Mouse (Mus musculus) 3T3-L1 (cell line): ENCODE results near the gene Per1.
A peak's percentile ranks its signal among the peaks of the same experiment; 100 is the strongest.

Experiments
- DNase-seq: peaks from one replicate; pipeline ENCODE4 v3.0.0-alpha.2; 2015; ENCODE audit warnings: low read depth, low spot score

The Per1 gene

GRCm38 (mm10) chr11:69099177-69099914, 4.3 kb downstream of the Per1 start:
- peak; percentile 80 for DNase-seq

DNA sequence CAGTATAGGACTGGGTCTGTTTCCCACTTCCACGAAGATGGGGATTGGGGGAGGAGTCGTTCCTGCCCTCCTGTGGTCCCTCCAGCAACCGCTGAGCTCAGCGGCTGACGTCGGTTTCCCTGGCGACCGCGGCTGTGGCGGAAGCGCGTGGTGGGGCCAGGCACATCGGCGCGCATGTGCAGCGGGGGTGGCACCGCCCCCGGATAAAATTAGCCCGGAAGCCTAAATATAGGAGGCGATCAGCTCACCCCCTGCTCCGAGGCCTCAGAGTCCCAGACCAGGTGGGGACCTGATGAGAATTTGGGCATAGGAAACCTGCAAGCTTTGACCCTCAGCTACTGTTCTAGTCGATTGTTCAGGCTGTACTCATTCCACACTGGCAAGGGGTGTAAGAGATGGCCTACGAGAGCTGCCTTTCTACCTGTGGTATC, 4.9 kb downstream of the Per1 start:
- DNase-seq, result peak; percentile 93

DNA sequence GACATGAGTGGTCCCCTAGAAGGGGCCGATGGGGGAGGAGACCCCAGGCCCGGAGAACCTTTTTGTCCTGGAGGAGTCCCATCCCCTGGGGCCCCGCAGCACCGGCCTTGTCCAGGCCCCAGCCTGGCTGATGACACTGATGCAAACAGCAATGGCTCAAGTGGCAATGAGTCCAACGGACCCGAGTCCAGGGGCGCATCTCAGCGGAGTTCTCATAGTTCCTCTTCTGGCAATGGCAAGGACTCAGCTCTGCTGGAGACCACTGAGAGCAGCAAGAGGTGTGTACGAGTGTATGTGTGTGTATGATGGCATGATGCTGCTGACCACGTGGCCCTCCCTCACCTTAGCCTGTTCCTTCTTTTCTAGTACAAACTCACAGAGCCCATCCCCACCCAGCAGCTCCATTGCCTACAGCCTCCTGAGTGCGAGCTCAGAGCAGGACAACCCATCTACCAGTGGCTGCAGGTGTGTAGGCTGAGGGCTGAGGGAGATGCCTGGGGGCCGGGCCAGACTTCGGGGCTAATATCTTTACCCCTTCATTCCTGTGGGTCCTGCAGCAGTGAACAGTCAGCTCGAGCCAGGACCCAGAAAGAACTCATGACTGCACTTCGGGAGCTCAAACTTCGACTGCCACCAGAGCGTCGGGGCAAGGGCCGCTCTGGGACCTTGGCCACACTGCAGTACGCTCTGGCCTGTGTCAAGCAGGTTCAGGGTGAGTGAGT, 5.8 kb downstream of the Per1 start:
- no peak for DNase-seq

DNA sequence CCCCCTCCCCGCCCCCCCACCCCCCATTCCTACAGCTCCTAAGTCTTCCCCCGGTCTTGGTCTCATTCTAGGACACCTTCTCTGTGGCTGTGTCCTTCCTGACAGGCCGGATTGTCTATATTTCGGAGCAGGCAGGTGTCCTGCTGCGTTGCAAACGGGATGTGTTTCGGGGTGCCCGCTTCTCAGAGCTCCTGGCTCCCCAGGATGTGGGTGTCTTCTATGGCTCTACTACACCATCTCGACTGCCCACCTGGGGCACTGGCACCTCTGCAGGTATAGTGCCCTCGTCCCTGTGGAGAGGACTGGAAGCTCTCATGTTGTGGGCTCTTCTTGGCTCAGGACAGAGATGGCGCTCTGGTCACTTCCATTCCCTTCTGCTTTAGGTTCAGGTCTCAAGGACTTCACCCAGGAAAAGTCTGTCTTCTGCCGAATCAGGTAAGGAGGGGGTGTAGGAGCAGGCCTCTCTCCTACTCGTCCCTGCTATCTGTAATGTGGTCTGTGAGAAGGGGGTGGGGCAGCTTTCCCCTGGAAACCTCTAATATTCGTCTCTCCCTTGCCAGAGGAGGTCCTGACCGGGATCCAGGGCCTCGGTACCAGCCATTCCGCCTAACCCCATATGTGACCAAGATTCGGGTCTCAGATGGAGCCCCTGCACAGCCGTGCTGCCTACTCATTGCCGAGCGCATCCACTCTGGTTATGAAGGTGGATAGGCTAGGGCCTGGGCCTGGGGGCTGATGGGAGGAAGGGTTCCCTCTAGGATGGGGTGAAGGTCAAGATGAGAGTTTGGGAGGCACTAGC, 6.8 kb downstream of the Per1 start:
- DNase-seq, result no peak

- peak; percentile 78 for DNase-seq
Observed at GRCm38 (mm10) chr11:69102403-69102725, 7.3 kb downstream of the Per1 start.

GRCm38 (mm10) chr11:69103121-69103520, 8.1 kb downstream of the Per1 start:
- DNase-seq, result no peak

DNA sequence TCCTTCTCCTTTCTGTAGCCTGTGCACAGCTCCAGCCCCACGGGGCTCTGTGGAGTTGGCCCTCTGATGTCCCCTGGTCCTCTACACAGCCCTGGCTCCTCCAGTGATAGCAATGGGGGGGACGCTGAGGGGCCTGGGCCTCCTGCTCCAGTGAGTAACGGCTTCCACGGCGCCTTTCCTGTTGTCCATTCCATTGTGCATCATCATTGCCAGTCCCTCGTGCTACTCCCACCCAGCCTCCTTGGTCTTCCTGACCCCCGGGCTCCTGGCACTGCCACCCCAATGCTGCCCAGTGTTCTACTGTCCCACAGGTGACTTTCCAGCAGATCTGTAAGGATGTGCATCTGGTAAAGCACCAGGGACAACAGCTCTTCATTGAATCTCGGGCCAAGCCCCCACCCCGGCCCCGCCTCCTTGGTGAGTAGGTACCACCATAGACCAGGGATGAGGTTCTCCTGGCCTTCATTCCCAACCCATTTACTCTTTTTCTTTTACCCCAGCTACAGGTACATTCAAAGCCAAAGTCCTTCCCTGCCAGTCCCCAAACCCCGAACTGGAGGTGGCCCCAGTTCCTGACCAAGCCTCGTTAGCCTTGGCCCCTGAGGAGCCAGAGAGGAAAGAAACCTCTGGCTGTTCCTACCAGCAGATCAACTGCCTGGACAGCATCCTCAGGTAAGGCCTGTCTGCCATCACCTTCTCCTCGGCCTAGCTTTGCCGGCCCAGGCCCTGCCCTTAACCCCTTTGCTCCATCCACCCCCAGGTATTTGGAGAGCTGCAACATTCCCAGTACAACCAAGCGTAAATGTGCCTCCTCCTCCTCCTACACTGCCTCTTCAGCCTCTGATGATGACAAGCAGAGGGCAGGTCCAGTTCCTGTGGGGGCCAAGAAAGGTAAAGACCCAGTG, 8.8 kb downstream of the Per1 start:
- DNase-seq, result no peak

DNA sequence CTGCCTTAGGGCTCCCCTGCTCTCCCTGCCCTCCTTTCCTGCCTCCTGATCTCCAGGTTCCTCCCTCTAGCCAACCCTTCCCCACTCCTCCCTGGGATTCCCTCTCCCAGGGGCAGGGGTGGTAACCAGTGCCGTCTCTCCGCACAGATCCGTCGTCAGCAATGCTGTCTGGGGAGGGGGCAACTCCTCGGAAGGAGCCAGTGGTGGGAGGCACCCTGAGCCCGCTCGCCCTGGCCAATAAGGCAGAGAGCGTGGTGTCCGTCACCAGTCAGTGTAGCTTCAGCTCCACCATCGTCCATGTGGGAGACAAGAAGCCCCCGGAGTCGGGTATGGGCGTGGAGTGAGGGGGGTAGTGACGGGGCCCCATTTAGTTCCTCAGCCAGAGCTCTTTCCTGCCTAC, 9.5 kb downstream of the Per1 start:
- DNase-seq, result no peak

DNA sequence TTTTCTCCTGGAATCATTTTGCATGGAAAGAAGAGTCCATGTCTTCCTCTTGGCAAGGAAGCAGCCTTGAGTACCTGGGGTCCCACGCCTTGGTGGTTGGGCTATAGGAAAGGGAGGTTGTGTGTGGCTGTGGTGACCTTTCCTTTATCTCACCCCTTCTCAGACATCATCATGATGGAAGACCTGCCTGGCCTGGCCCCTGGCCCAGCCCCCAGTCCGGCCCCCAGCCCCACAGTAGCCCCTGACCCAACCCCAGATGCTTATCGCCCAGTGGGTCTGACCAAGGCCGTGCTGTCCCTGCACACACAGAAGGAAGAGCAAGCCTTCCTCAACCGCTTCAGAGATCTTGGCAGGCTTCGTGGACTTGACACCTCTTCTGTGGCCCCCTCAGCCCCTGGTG, 10.2 kb downstream of the Per1 start:
- DNase-seq, result no peak

DNA sequence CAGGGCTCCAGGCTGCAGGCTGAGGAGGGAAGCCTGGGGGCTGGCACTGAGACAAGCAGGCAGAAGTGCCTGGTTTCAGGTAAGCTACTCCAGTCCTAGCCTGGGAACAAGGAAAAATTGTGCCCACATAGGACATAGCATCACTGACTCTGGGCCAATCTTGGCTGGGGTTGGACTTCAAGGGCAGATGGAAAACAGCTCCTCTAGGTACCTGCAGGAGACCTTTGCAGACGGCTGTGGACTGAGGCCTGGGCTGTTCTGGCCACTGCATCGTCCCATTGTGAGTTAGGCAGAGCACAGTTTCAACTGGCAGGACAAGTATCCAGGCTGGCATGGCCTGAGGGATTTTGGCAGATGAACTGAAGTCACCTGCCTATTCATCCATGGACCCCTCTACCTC, 10.8 kb downstream of the Per1 start:
- DNase-seq, result no peak

DNA sequence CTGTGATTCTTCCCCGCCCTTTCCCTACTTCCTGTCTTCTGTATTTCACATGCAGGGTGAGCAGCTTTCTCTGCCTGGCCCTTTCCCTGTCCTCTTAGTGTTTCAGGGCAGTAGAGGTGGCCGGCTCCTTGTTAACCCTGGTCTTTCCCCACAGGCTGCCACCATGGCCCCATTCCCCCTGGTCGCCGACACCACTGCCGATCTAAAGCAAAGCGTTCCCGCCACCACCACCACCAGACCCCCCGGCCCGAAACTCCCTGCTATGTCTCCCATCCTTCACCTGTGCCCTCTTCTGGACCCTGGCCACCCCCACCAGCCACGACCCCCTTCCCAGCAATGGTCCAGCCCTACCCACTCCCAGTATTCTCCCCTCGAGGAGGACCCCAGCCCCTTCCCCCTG, 11.3 kb downstream of the Per1 start:
- DNase-seq, result no peak

- DNase-seq, result no peak
Observed at GRCm38 (mm10) chr11:69106842-69107241, 11.8 kb downstream of the Per1 start.

DNA sequence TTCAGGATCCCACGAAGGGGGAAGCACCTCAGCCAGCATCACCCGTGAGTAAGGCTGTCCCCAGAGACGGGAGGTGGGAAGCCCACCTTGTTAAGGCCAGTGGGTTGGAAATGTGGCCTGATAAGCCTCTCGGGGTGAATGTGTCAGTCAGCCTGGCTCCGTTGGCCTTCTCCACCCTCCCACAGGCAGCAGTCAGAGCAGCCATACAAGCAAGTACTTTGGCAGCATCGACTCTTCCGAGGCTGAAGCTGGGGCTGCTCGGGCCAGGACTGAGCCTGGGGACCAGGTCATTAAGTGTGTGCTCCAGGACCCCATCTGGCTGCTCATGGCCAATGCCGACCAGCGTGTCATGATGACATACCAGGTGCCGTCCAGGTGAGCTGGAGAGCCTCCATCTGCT, 12.7 kb downstream of the Per1 start:
- no peak for DNase-seq

- DNase-seq, result no peak
Observed at GRCm38 (mm10) chr11:69108223-69108622, 13.2 kb downstream of the Per1 start.

GRCm38 (mm10) chr11:69109032-69109900, 14.2 kb downstream of the Per1 start:
- DNase-seq, result no peak

GRCm38 (mm10) chr11:69110319-69111046, 15.5 kb downstream of the Per1 start:
- peak; percentile 83 for DNase-seq

- no peak for DNase-seq
Observed at GRCm38 (mm10) chr11:69111051-69111810, 16.2 kb downstream of the Per1 start.

DNA sequence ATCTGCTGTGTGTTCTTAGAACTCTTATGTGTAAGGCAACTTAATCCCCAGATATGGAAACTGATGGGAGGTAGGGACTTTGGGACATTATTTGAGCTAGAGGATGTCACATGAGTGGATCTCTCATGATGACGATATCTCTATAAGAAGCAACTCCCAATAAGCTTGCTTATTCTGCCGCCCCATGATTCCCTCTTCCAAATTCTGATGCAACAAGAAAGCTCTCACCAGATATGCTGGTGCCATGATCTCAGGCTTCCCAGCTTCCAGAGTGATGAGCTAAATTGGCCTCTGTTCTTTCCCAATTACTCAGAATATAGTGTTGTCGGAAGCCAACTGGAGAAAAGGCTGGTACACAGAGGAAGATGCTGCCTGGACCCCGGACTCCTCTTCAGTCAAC, 16.8 kb downstream of the Per1 start:
- DNase-seq, result no peak

DNA sequence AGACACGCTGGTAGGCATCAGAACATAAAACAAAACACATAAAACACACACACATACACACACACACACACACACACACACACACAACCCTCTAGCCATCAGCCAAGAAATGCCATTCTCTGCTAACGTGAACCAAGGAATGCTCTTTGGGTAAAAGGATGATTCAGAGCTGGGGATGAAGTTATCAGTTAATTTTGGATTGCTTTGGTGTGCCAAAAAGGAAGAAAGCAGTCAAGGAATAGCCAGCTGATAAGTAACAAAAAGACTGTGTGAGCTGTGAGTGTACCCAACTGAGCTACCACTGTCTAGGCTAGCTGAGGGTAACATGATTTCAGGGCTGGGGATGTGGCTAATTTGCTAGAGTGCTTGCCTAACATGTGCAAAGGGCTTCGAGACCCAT, 19.0 kb downstream of the Per1 start:
- peak; percentile 51 for DNase-seq
